Mouse (Mus musculus) liver, postnatal 0 days (tissue): ENCODE measurements at regions not wholly inside any gene's neighbourhood (a gene's known extent, or its start where the extent isn't known, plus 50 kb on each side); places are given as distances from the start of the nearest gene placed in this dataset.

Experiments used
- ATAC-seq: fragments of 200-750 bp; cut with Nextera tagmentation; 2 replicates; pipeline ENCODE4 v1.8.0; 2017; ENCODE audit warnings: mild to moderate bottlenecking, moderate library complexity
- DNase-seq: peaks from one replicate; pipeline ENCODE4 v3.0.0-alpha.2; 2016
- H3K27ac ChIP-seq: fragments of 300-500 bp; sonication (generic); 2 replicates; pipeline ENCODE4 v1.5.1; 2014; ENCODE audit warnings: antibody characterized with exemption, moderate library complexity, mild to moderate bottlenecking, low read depth
- H3K27me3 ChIP-seq: fragments of 300-500 bp; sonication (generic); 2 replicates; pipeline ENCODE4 v1.6.1; 2014; ENCODE audit warnings: low read length, control low read depth, mixed read lengths; ENCODE audit not compliant: insufficient read depth
- H3K36me3 ChIP-seq: fragments of 300-500 bp; sonication (generic); replicated peaks from 2 replicates; pipeline ENCODE4 v1.6.1; 2014; ENCODE audit warnings: mild to moderate bottlenecking, control low read depth, low read length, moderate library complexity, mixed read lengths; ENCODE audit not compliant: insufficient read depth
- H3K4me1 ChIP-seq: fragments of 300-500 bp; sonication (generic); 2 replicates; pipeline ENCODE4 v1.6.1; 2014; ENCODE audit warnings: antibody characterized with exemption, mild to moderate bottlenecking, control low read depth; ENCODE audit not compliant: insufficient read depth
- H3K4me2 ChIP-seq: fragments of 300-500 bp; sonication (generic); 2 replicates; pipeline ENCODE4 v1.6.1; 2014; ENCODE audit warnings: low read depth, mild to moderate bottlenecking, low read length, moderate library complexity, mixed read lengths
- H3K4me3 ChIP-seq: fragments of 300-500 bp; sonication (generic); 2 replicates; pipeline ENCODE4 v1.5.1; 2014; ENCODE audit warnings: low read depth, low read length
- H3K9ac ChIP-seq: fragments of 300-500 bp; sonication (generic); replicated peaks from 2 replicates; pipeline ENCODE4 v1.6.1; 2014; ENCODE audit warnings: mild to moderate bottlenecking, moderate library complexity
- H3K9me3 ChIP-seq: fragments of 300-500 bp; sonication (generic); 2 replicates; pipeline ENCODE4 v1.6.1; 2016; ENCODE audit warnings: mild to moderate bottlenecking, control low read depth, low read length, mixed read lengths
- CTCF ChIP-seq: sonication (generic); IDR thresholded peaks from 2 replicates; pipeline ENCODE4 v1.5.1; 2016; ENCODE audit warnings: antibody characterized with exemption, low read depth
- EP300 ChIP-seq: IDR thresholded peaks from 2 replicates; pipeline ENCODE4 v1.6.1; 2016; ENCODE audit warnings: antibody characterized with exemption, low read depth, mild to moderate bottlenecking
- WGBS: fragments of 180-500 bp; shearing (Covaris S2); extraction: QIAGEN DNeasy Blood & Tissue Kit; methylation state at CpG from one replicate; pipeline ENCODE4 v1.1.7; 2014; ENCODE audit not compliant: insufficient replicate concordance; 5-methylcytosine and 5-hydroxymethylcytosine counted together

DNA sequence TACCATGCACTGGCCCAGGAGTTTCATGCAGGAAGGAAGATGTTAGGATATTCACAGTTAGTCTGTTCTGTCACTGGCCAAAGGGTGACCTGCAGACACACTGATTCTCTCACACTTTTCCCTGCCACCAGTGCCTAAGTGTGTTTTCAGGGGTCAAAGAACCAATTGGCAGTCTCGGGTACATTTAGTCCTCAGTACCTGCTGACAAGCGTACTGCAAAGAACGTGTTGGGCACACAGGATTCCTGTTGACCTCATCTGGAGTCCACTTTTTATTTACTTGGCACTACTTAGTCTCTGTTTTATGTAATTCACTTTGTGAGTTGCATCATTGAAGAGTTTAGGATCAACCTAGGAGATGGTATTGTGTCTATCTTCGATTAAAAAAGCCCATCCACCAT lies 579.8 kb downstream of the Fam19a2 start:
- DNase-seq = peak; percentile 30
- Histone ChIP-seq H3K4me2 (no peak overlapping the region), H3K9me3 (no peaks in the 10 kb centered on the region), H3K9ac (no peak overlapping the region), H3K4me3 (no peak overlapping the region), H3K27ac (peak overlapping the region; percentile 91), H3K4me1 (0 out of 2 replicates have a peak, but pooled peaks cover 2% of the 10 kb centered on the region), H3K27me3 (no peaks in the 10 kb centered on the region), H3K36me3 (no peaks in the 10 kb centered on the region)
- 56% methylated on average over 4 of the region's 4 CpGs for WGBS
- TF ChIP-seq CTCF = no peak
- TF ChIP-seq EP300 = peak; percentile 87
- peak; percentile 91 for ATAC-seq

DNA sequence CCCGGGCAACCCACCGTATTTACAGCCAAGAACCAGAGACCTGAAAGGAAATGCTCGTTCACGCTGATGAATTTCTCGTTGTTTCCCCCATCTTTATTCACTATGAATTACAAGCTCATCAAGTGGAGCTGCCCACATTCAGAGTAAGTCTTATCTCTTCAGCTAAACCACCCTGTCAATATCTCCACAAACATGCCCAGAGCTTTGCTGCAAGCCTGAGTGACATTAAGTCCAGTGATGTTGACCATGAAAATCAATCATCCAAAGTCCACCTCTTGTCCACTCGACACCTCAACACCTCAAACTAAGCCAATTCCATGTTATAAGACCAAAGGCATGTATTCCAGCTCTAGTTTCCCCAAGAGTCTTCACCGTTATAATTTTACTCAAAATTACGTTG lies 582.8 kb downstream of the Fam19a2 start:
- Histone ChIP-seq H3K4me2 (no peak overlapping the region), H3K9me3 (no peaks in the 10 kb centered on the region), H3K36me3 (no peaks in the 10 kb centered on the region), H3K4me3 (no peak overlapping the region), H3K27ac (peak overlapping the region; percentile 87), H3K27me3 (no peaks in the 10 kb centered on the region), H3K9ac (no peak overlapping the region), H3K4me1 (0 out of 2 replicates have a peak, but pooled peaks cover 2% of the 10 kb centered on the region)
- DNase-seq (peak; percentile 17), ATAC-seq (peak; percentile 61)
- WGBS = 59% methylated on average over 8 of the region's 8 CpGs
- TF ChIP-seq CTCF (no peak), EP300 (no peak; the same call in 1 of the 2 replicates)

DNA sequence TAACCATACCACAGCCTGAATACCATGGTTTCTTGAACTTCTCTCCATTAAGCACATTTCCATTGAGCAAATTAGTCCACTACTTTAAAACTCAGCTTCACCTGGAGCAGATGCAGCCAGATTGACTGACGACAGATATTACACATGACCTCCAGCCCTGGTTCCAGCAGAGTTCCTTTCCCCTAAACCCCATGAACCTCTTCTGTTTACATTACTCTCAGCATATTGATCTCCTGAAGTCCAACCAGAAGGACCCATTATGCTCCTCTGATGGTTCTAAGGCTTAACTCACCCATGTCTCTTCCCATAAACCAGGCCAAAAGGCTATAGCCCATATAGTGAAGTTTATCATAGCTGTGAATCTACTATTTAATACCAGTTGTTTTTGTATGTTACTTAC lies 584.8 kb downstream of the Fam19a2 start:
- Histone ChIP-seq H3K4me3 (no peak overlapping the region), H3K27ac (peak overlapping the region; percentile 87), H3K4me2 (no peak overlapping the region), H3K36me3 (no peaks in the 10 kb centered on the region), H3K27me3 (no peaks in the 10 kb centered on the region), H3K9me3 (no peaks in the 10 kb centered on the region), H3K4me1 (0 out of 2 replicates have a peak, but pooled peaks cover 2% of the 10 kb centered on the region), H3K9ac (no peak overlapping the region)
- DNase-seq (peak; percentile 18), ATAC-seq (peak; percentile 73)
- no peak for TF ChIP-seq CTCF
- TF ChIP-seq EP300 = peak; percentile 49; the same call in 1 of the 2 replicates
- WGBS = 48% methylated on average over 1 of the region's 1 CpGs

DNA sequence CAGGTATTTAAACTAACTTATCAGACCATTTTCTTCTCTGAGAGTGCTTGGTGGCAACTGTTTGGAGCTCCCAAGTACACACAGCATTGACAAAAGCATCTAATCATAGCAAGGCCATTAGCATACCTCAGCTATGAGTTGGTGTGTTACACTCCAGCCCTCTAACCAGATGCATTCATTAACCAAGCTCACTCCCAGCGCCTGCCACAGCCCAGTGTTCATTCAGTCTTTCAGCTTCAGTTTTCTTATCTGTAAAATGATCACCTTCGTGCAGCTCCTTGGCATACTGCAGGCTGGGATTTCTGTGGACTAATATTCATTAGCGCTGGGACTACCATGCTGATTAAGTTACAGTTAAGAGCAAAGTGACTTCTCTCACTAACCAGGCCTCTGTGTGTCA lies 611.7 kb downstream of the Fam19a2 start:
- Histone ChIP-seq H3K4me3 (no peak overlapping the region), H3K36me3 (no peaks in the 10 kb centered on the region), H3K27me3 (no peaks in the 10 kb centered on the region), H3K27ac (no peak overlapping the region), H3K9ac (no peak overlapping the region), H3K9me3 (no peaks in the 10 kb centered on the region), H3K4me2 (no peak overlapping the region), H3K4me1 (no peaks in the 10 kb centered on the region)
- DNase-seq = no peak
- no peak for ATAC-seq
- TF ChIP-seq CTCF = no peak
- WGBS = 56% methylated on average over 3 of the region's 3 CpGs

DNA sequence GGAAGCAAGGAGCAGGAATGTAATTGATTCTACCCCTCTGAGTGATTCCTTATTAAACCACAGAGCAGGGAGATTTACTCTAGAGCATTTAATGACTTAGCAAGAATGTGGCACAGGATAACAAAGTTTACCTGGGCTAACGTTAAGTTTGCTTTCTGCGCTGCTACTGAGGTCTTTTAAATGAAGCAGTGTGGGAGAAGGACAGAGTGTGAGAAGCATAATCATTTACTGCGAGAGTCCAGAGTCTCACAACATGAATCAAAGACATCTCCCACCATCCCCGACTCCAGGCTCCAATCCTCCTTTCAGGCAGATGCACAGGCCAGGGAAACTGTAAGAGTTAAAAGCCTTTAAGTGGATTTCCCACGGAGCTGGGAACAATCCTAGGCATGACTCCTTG lies 612.1 kb downstream of the Fam19a2 start:
- no peaks in the 10 kb centered on the region for H3K36me3 ChIP-seq
- H3K9me3 ChIP-seq = no peaks in the 10 kb centered on the region
- H3K27me3 ChIP-seq = no peaks in the 10 kb centered on the region
- no peak overlapping the region for H3K4me2 ChIP-seq
- H3K4me3 ChIP-seq = no peak overlapping the region
- WGBS = 57% methylated on average over 5 of the region's 5 CpGs
- TF ChIP-seq EP300 (no peak), CTCF (no peak)
- H3K4me1 ChIP-seq = no peaks in the 10 kb centered on the region
- no peak overlapping the region for H3K27ac ChIP-seq
- DNase-seq (no peak), ATAC-seq (no peak)
- H3K9ac ChIP-seq = no peak overlapping the region

DNA sequence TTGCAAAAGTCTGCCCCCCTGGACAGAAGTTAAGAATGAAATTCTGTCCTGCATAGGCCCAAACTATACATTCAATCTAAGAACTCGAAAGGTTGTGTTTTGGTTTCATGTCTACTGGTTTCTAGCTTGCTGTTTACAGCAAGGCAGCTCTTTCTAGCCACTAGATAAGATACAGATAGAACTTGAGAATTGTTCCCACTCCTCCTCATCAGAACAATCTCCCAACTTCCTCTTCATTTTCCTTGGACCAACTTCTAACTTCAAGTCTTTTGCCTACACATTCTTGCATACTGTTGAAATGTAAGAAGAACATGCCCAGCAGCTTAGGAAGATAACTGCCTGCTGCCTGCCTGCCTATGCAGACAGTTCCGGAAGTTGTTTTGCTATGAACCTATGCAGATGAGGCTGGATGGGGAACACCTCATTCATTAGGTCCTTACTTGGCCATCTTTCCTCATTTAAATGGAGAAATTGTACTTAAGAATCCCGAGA lies 624.9 kb downstream of the Fam19a2 start:
- 70% methylated on average over 3 of the region's 3 CpGs for WGBS
- no peak for ATAC-seq
- DNase-seq = no peak

DNA sequence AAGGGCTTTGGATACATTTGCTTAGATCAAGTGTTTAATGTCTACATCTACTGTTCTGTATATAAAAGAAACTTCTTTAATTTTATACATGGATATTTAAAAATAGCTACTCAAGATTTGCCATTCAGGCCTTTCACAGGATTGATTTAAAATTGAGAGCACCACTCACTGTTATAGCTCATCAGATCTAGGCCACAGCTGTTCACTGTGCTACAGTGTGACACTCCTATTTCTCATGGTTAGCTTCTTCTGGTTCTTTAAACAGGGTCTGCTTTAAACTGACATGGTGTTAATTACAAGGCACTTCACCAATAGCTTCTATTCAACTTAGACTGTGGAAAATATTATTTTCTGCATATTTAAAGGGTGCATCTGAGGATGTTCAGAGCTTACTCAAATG lies 655.3 kb downstream of the Fam19a2 start:
- Histone ChIP-seq H3K4me1 (no peaks in the 10 kb centered on the region), H3K4me3 (no peak overlapping the region), H3K36me3 (no peaks in the 10 kb centered on the region), H3K9me3 (no peaks in the 10 kb centered on the region), H3K4me2 (no peak overlapping the region), H3K27ac (no peak overlapping the region), H3K9ac (no peak overlapping the region), H3K27me3 (no peaks in the 10 kb centered on the region)
- TF ChIP-seq EP300 (no peak), CTCF (no peak)
- ATAC-seq = no peak
- DNase-seq = no peak

More for the DNA sequence above, 624.9 kb downstream of the Fam19a2 start:
- TF ChIP-seq EP300 (no peak), CTCF (no peak)
- Histone ChIP-seq H3K9me3 (peaks cover 6% of the 10 kb centered on the region), H3K27me3 (no peaks in the 10 kb centered on the region), H3K36me3 (no peaks in the 10 kb centered on the region), H3K4me2 (no peak overlapping the region), H3K9ac (no peak overlapping the region), H3K4me1 (no peaks in the 10 kb centered on the region), H3K27ac (no peak overlapping the region), H3K4me3 (no peak overlapping the region)
